Mouse (Mus musculus): Measurements from ENCODE around the gene Jak2.

DNA sequence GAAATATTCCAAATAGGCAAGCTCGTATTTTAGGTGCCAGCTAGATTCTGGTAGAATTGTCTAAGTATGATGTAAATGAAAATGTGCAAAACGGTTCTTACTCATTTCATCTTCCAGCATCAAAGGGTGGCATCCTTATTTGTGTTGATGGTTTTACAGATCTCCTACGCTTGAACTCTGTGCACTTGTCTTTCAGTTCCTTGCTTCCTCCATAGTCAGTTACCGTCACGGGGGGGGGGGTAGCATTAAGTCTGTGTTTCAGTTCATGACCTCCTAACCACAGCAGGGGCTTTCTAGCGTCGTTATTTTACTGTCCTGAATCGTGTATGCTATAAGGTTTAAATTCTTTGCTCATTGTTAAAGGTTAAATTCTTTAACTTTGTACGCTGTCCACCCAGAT, 10.0 kb downstream of the Jak2 start:
- TF ChIP-seq CTCF (IDR thresholded peaks at IDR 0.05) (no peak), POLR2A (IDR thresholded peaks at IDR 0.05; ENCODE audit: insufficient read depth, low read depth, low read length) (no peak), EP300 (IDR thresholded peaks at IDR 0.05; ENCODE audit: insufficient read depth, low read depth, low read length) (no peak)
